Mouse (Mus musculus): ENCODE results near the gene Olfr1076. TPM values are rescaled to one million over a fixed set of nuclear protein-coding genes. Genes with fewer than 3 reads are reported as not detected.
"Not testable (repeated sequence)": the region's sequence is repeated elsewhere in the genome, so short reads cannot be mapped to it uniquely, and the experiment has no call there.

Gene Olfr1076
- total RNA-seq, 1 experiment: not detected

- no peak overlapping the region for H3K9ac ChIP-seq (ENCODE audit: insufficient read depth, low read depth, low read length, poor library complexity, severe bottlenecking)
- TF ChIP-seq ZC3H11A (IDR thresholded peaks at IDR 0.05; ENCODE audit: borderline replicate concordance, low read depth, low read length): no peak
- no peak for TF ChIP-seq HCFC1 (IDR thresholded peaks at IDR 0.05; ENCODE audit: borderline replicate concordance, insufficient read depth, low read length)
- no peak for TF ChIP-seq ZNF384 (IDR thresholded peaks at IDR 0.05; ENCODE audit: low read depth, low read length)
- TF ChIP-seq CHD2 (IDR thresholded peaks at IDR 0.05; ENCODE audit: low read depth, low read length): no peak
- TF ChIP-seq MAFK (IDR thresholded peaks at IDR 0.05; ENCODE audit: insufficient read depth, low read depth, low read length): no peak
Measured at GRCm38 (mm10) chr2:86530991-86531390, 22.7 kb downstream of the Olfr1076 start.

GRCm38 (mm10) chr2:86542380-86542779 is 34.1 kb downstream of the Olfr1076 start, which contains the start of gene Olfr1079:
Olfr1079 (minus strand) TSS chr2:86542480.
- no peak for TF ChIP-seq ZC3H11A (IDR thresholded peaks at IDR 0.05; ENCODE audit: borderline replicate concordance, low read depth, low read length)
- TF ChIP-seq ZNF384 (IDR thresholded peaks at IDR 0.05; ENCODE audit: low read depth, low read length): no peak
- TF ChIP-seq MAFK (IDR thresholded peaks at IDR 0.05; ENCODE audit: insufficient read depth, low read depth, low read length): no peak
- TF ChIP-seq HCFC1 (IDR thresholded peaks at IDR 0.05; ENCODE audit: borderline replicate concordance, insufficient read depth, low read length): no peak
- TF ChIP-seq CHD2 (IDR thresholded peaks at IDR 0.05; ENCODE audit: low read depth, low read length): no peak
- H3K4me3 ChIP-seq (ENCODE audit: insufficient read depth in 1 of 2, low read depth in 1 of 2, low read length in 2 of 2, poor library complexity in 1 of 2, severe bottlenecking in 1 of 2): no peak within 1 kb of the TSS
- no peaks in the 10 kb centered on the region for H3K9me3 ChIP-seq (ENCODE audit: control insufficient read depth, insufficient read depth, low read depth, low read length)
- H3K4me1 ChIP-seq (ENCODE audit: control insufficient read depth in 2 of 2, insufficient read depth in 2 of 2, low read length in 2 of 2, poor library complexity in 1 of 2): no peaks in the 10 kb centered on the region
- in situ Hi-C loops (cut with MboI; ENCODE audit: low sequenced_read_pairs in 2 of 2, unreplicated experiment in 2 of 2): no loop called here
- H3K27ac ChIP-seq (ENCODE audit: insufficient read depth, low read depth, low read length, poor library complexity, severe bottlenecking): no peak within 1 kb of the TSS
- H3K36me3 ChIP-seq (ENCODE audit: control insufficient read depth, insufficient read depth, low read length, poor library complexity, severe bottlenecking): no peaks in the 10 kb centered on the region
- no peak within 1 kb of the TSS for H3K9ac ChIP-seq (ENCODE audit: insufficient read depth, low read depth, low read length, poor library complexity, severe bottlenecking)
- DNase-seq (ENCODE audit: low read depth, low spot score): no peak

More at GRCm38 (mm10) chr2:86530991-86531390, 22.7 kb downstream of the Olfr1076 start:
- H3K4me3 ChIP-seq (ENCODE audit: insufficient read depth in 1 of 2, low read depth in 1 of 2, low read length in 2 of 2, poor library complexity in 1 of 2, severe bottlenecking in 1 of 2): no peak overlapping the region
- H3K27ac ChIP-seq (ENCODE audit: insufficient read depth, low read depth, low read length, poor library complexity, severe bottlenecking): no peak overlapping the region
- in situ Hi-C loops (cut with MboI; ENCODE audit: low sequenced_read_pairs in 2 of 2, unreplicated experiment in 2 of 2): no loop called here
- no peaks in the 10 kb centered on the region for H3K9me3 ChIP-seq (ENCODE audit: control insufficient read depth, insufficient read depth, low read depth, low read length)
- no peaks in the 10 kb centered on the region for H3K36me3 ChIP-seq (ENCODE audit: control insufficient read depth, insufficient read depth, low read length, poor library complexity, severe bottlenecking)
- no peak for DNase-seq (ENCODE audit: low read depth, low spot score)
- no peaks in the 10 kb centered on the region for H3K4me1 ChIP-seq (ENCODE audit: control insufficient read depth in 2 of 2, insufficient read depth in 2 of 2, low read length in 2 of 2, poor library complexity in 1 of 2)

DNA sequence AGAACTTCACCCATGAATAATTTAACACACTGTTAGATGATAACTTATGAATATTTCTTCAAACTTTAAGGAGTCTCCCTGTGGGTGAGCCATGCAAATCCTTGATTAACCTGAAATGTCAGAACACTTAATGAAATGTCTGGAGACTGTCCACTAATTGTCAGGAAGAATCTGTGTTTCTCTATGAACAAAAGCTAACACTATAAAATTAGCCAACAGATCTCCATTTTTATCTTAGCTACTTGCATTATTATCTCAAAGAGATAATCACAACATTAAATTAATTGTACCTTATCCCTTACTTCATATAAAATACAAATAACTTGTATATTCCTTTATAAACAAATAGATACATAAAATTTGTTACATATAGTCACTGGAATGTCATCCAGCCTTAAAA is 49.9 kb downstream of the Olfr1076 start, which contains the start of gene Olfr1080:
TSS of gene Olfr1080 (minus strand) at position 101 of the 400 bp plus-strand sequence.
- H3K9me3 ChIP-seq (ENCODE audit: control insufficient read depth, insufficient read depth, low read depth, low read length); DNase-seq (ENCODE audit: low read depth, low spot score); H3K27ac ChIP-seq (ENCODE audit: insufficient read depth, low read depth, low read length, poor library complexity, severe bottlenecking): not testable (repeated sequence)

More for the DNA sequence above, 49.9 kb downstream of the Olfr1076 start, which contains the start of gene Olfr1080:
- H3K36me3 ChIP-seq (ENCODE audit: control insufficient read depth, insufficient read depth, low read length, poor library complexity, severe bottlenecking); in situ Hi-C loops (cut with MboI; ENCODE audit: low sequenced_read_pairs in 2 of 2, unreplicated experiment in 2 of 2); H3K4me1 ChIP-seq (ENCODE audit: control insufficient read depth in 2 of 2, insufficient read depth in 2 of 2, low read length in 2 of 2, poor library complexity in 1 of 2); H3K4me3 ChIP-seq (ENCODE audit: insufficient read depth in 1 of 2, low read depth in 1 of 2, low read length in 2 of 2, poor library complexity in 1 of 2, severe bottlenecking in 1 of 2); H3K9ac ChIP-seq (ENCODE audit: insufficient read depth, low read depth, low read length, poor library complexity, severe bottlenecking): not testable (repeated sequence)

Other genes with a start within 250 kb of the Olfr1076 start
- gene Olfr1051, start 229.4 kb upstream of the Olfr1076 start, total RNA-seq (2012; rRNA removed): not detected in 2 replicates
- gene Olfr1052, start 216.0 kb upstream of the Olfr1076 start, total RNA-seq (2012; rRNA removed): not detected in 2 replicates
- not detected in 2 replicates for gene Olfr1053, start 193.2 kb upstream of the Olfr1076 start, total RNA-seq (2012; rRNA removed)
- not detected in 2 replicates for gene Olfr1054, start 173.0 kb upstream of the Olfr1076 start, total RNA-seq (2012; rRNA removed)
- gene Olfr1055, start 158.2 kb upstream of the Olfr1076 start, total RNA-seq (2012; rRNA removed): not detected in 2 replicates
- gene Olfr1056, start 146.0 kb upstream of the Olfr1076 start, total RNA-seq (2012; rRNA removed): not detected in 2 replicates
- gene Olfr1057, start 130.1 kb upstream of the Olfr1076 start, total RNA-seq (2012; rRNA removed): not detected in 2 replicates
- not detected in 2 replicates for gene Olfr1058, start 119.9 kb upstream of the Olfr1076 start, total RNA-seq (2012; rRNA removed)
- gene Olfr1061, start 94.4 kb upstream of the Olfr1076 start, total RNA-seq (2012; rRNA removed): not detected in 2 replicates
- gene Olfr1062, start 81.7 kb upstream of the Olfr1076 start, total RNA-seq (2012; rRNA removed): not detected in 2 replicates
- not detected in 2 replicates for gene Olfr1065, start 57.9 kb upstream of the Olfr1076 start, total RNA-seq (2012; rRNA removed)
- gene Olfr1066, start 52.2 kb upstream of the Olfr1076 start, total RNA-seq (2012; rRNA removed): not detected in 2 replicates
- gene Olfr228, start 21.1 kb upstream of the Olfr1076 start, total RNA-seq (2012; rRNA removed): not detected in 2 replicates
- gene Olfr1079, start 34.0 kb downstream of the Olfr1076 start, total RNA-seq (2012; rRNA removed): not detected in 2 replicates
- gene Olfr1080, start 49.8 kb downstream of the Olfr1076 start, total RNA-seq (2012; rRNA removed): not detected in 2 replicates
- gene Olfr1082, start 90.5 kb downstream of the Olfr1076 start, total RNA-seq (2012; rRNA removed): not detected in 2 replicates
- gene Olfr1084, start 131.3 kb downstream of the Olfr1076 start, total RNA-seq (2012; rRNA removed): not detected in 2 replicates
- not detected in 2 replicates for gene Olfr1085, start 153.6 kb downstream of the Olfr1076 start, total RNA-seq (2012; rRNA removed)
- gene Olfr1086, start 171.6 kb downstream of the Olfr1076 start, total RNA-seq (2012; rRNA removed): not detected in 2 replicates
- gene Olfr1087, start 189.9 kb downstream of the Olfr1076 start, total RNA-seq (2012; rRNA removed): not detected in 2 replicates
- not detected in 2 replicates for gene Olfr1089, start 225.2 kb downstream of the Olfr1076 start, total RNA-seq (2012; rRNA removed)

All from ES-E14 (cell line).